Mouse (Mus musculus) kidney, embryonic 16.5 days (tissue): ENCODE results near the gene Klk15. TPM values are rescaled to one million over a fixed set of nuclear protein-coding genes. Genes with fewer than 3 reads are reported as not detected.
"Not testable (repeated sequence)": the region's sequence is repeated elsewhere in the genome, so short reads cannot be mapped to it uniquely, and the experiment has no call there.

ENCODE experiments used
- ATAC-seq: fragments of 200-750 bp; cut with Nextera tagmentation; 2 replicates; pipeline ENCODE4 v1.8.0; 2017; ENCODE audit warnings: moderate TSS enrichment; ENCODE audit not compliant: low FRiP score, low TSS enrichment
- H3K27ac ChIP-seq: fragments of 300-500 bp; sonication (generic); 2 replicates; pipeline ENCODE4 v1.5.1; 2014; ENCODE audit warnings: low read length
- H3K27me3 ChIP-seq: fragments of 300-500 bp; sonication (generic); 2 replicates; pipeline ENCODE4 v1.6.1; 2014; ENCODE audit warnings: low read length, control low read depth, mixed read lengths; ENCODE audit not compliant: insufficient read depth
- H3K36me3 ChIP-seq: fragments of 300-500 bp; sonication (generic); 2 replicates; pipeline ENCODE4 v1.6.1; 2014; ENCODE audit warnings: low read length, control low read depth, mixed read lengths; ENCODE audit not compliant: insufficient read depth
- H3K4me1 ChIP-seq: fragments of 300-500 bp; sonication (generic); 2 replicates; pipeline ENCODE4 v1.6.1; 2014; ENCODE audit warnings: low read length, control low read depth, mixed read lengths; ENCODE audit not compliant: insufficient read depth
- H3K4me2 ChIP-seq: fragments of 300-500 bp; sonication (generic); replicated peaks from 2 replicates; pipeline ENCODE4 v1.6.1; 2014; ENCODE audit warnings: low read depth, low read length
- H3K4me3 ChIP-seq: fragments of 300-500 bp; sonication (generic); 2 replicates; pipeline ENCODE4 v1.5.1; 2014; ENCODE audit warnings: mild to moderate bottlenecking, low read length
- H3K9ac ChIP-seq: fragments of 300-500 bp; sonication (generic); replicated peaks from 2 replicates; pipeline ENCODE4 v1.6.1; 2014; ENCODE audit warnings: low read length
- H3K9me3 ChIP-seq: fragments of 300-500 bp; sonication (generic); 2 replicates; pipeline ENCODE4 v1.6.1; 2016; ENCODE audit warnings: low read length, control low read depth
- WGBS: fragments of 180-500 bp; shearing (Covaris S2); extraction: QIAGEN DNeasy Blood & Tissue Kit; methylation state at CpG from one replicate; pipeline ENCODE4 v1.1.7; 2014; 5-methylcytosine and 5-hydroxymethylcytosine counted together
- polyA plus RNA-seq: library from polyadenylated mRNA; unstranded; fragments of >200 nt; fragmentation: Nextera tagmentation; extraction: Ambion mirVana; gene quantifications from 2 replicates; pipeline ENCODE4 v1.2.1, GENCODE M21; 2015

Klk15 gene
- polyA plus RNA-seq, 1 experiment from 2014 or later = not detected

DNA sequence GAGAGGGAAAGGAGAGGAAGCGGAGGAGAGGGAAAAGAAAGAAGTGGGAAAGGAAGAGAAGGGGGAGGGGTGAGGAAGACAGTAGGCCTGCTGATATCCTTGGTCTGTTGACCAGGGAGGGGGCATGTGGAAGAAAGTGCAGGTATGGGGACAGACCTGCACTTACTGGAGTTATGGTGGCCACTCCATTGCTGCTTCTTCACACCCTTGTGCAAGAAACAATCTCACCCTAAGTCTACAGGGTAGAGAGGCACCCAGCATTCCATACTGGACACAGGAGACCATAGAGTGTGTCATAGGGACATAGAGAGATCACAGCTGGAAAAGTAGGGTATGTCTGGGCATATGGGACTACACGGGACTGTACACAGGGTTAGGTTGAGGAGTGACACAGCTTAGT is 11.6 kb upstream of the Klk15 start:
- WGBS = 91% methylated on average over 2 of the region's 2 CpGs
- Histone ChIP-seq H3K9ac (no peak overlapping the region), H3K27me3 (no peaks in the 10 kb centered on the region), H3K4me3 (no peak overlapping the region), H3K36me3 (no peaks in the 10 kb centered on the region), H3K9me3 (no peaks in the 10 kb centered on the region), H3K4me2 (no peak overlapping the region), H3K4me1 (no peaks in the 10 kb centered on the region), H3K27ac (no peak overlapping the region)
- no peak for ATAC-seq

DNA sequence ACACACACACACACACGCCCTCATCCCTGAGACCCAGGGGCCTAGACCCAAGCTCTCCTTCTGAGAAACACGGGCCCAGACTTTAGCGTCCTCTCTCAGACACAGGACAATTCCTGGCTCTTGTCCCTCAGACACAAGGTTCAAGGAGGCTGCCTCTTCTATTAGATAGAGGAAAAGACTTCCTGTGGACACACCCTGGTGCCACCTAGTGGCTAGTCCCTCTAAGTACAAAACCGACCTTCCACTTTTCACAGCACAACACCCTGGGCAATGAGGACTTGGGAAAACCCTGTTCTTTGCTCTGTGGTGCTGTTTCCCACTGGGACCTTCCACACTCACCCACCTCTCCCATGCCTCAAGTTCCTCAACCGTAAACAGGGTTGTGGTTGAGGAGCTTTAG is 7.6 kb upstream of the Klk15 start:
- Histone ChIP-seq H3K4me1 (no peaks in the 10 kb centered on the region), H3K4me2 (no peak overlapping the region), H3K27ac (no peak overlapping the region), H3K9me3 (no peaks in the 10 kb centered on the region), H3K4me3 (no peak overlapping the region), H3K27me3 (no peaks in the 10 kb centered on the region), H3K36me3 (no peaks in the 10 kb centered on the region), H3K9ac (no peak overlapping the region)
- no peak for ATAC-seq
- 66% methylated on average over 5 of the region's 5 CpGs for WGBS

GRCm38 (mm10) chr7:43928521-43928920 is 5.0 kb upstream of the Klk15 start:
- Histone ChIP-seq H3K27ac (no peak overlapping the region), H3K36me3 (no peaks in the 10 kb centered on the region), H3K4me1 (no peaks in the 10 kb centered on the region), H3K9ac (no peak overlapping the region), H3K4me2 (no peak overlapping the region), H3K4me3 (no peak overlapping the region), H3K27me3 (no peaks in the 10 kb centered on the region), H3K9me3 (no peaks in the 10 kb centered on the region)
- 55% methylated on average over 4 of the region's 4 CpGs for WGBS
- no peak for ATAC-seq

GRCm38 (mm10) chr7:43932337-43932736 is 1.2 kb upstream of the Klk15 start:
- Histone ChIP-seq H3K27ac (no peak overlapping the region), H3K4me1 (no peaks in the 10 kb centered on the region), H3K27me3 (no peaks in the 10 kb centered on the region), H3K9ac (no peak overlapping the region), H3K4me3 (no peak overlapping the region), H3K9me3 (no peaks in the 10 kb centered on the region), H3K4me2 (no peak overlapping the region), H3K36me3 (no peaks in the 10 kb centered on the region)
- ATAC-seq = no peak
- 58% methylated on average over 4 of the region's 4 CpGs for WGBS

DNA sequence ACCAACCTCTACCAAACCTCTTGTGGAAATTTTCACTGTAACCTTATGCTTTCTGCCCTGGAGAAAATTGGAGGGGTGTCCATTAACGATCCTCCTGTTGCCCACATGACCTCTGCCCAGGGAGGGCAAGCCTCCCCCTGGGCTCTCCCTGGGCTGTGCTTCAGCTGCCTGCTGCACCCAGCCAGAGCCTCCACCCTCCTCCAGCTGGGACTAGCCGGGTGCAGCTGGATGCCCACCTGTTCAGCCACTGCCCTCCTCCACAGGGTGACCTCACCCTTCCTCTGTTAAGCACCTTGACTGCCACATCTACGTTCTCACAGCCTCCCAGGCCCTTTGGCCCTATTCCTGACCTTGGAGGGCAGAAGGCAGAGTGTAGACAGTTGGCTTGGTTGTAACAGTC is 1.2 kb downstream of the Klk15 start:
- Histone ChIP-seq H3K9me3 (no peaks in the 10 kb centered on the region), H3K27me3 (no peaks in the 10 kb centered on the region), H3K4me2 (no peak overlapping the region), H3K4me1 (no peaks in the 10 kb centered on the region), H3K27ac (no peak overlapping the region), H3K9ac (no peak overlapping the region), H3K4me3 (no peak overlapping the region), H3K36me3 (no peaks in the 10 kb centered on the region)
- peak; percentile 78 for ATAC-seq
- 17% methylated on average over 3 of the region's 3 CpGs for WGBS

- ATAC-seq = no peak
- no peaks in the 10 kb centered on the region for H3K9me3 ChIP-seq
- H3K9ac ChIP-seq = no peak overlapping the region
- H3K4me1 ChIP-seq = no peaks in the 10 kb centered on the region
- no peaks in the 10 kb centered on the region for H3K36me3 ChIP-seq
- no peak overlapping the region for H3K4me2 ChIP-seq
- H3K27me3 ChIP-seq = no peaks in the 10 kb centered on the region
- WGBS = 89% methylated on average over 14 of the region's 14 CpGs
- no peak overlapping the region for H3K4me3 ChIP-seq
- no peak overlapping the region for H3K27ac ChIP-seq
Measured at GRCm38 (mm10) chr7:43936551-43936950, 3.0 kb downstream of the Klk15 start.

DNA sequence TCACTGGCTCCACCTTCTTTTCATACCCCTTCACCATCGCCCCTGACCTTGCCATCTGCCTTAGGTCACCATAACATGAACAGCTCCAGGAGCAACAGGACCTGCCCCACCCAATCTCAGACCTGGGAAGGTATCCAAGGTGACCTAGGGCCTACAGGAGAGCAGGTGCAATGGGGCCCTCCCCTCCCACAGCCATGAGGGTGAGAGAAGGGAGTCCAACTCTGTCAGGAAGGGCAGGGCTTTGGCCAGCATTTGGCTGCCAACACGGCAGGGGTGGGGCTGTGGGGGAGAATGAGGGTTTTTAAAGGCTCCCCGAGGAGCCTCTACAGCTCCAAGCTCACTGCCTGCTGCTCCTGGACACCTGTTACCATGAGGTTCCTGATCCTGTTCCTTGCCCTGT is 8.8 kb downstream of the Klk15 start:
- not testable (repeated sequence) for H3K9me3 ChIP-seq, H3K36me3 ChIP-seq, H3K4me2 ChIP-seq, H3K4me1 ChIP-seq, H3K4me3 ChIP-seq, ATAC-seq, H3K27ac ChIP-seq, H3K9ac ChIP-seq, H3K27me3 ChIP-seq
- WGBS = 76% methylated on average over 3 of the region's 3 CpGs

DNA sequence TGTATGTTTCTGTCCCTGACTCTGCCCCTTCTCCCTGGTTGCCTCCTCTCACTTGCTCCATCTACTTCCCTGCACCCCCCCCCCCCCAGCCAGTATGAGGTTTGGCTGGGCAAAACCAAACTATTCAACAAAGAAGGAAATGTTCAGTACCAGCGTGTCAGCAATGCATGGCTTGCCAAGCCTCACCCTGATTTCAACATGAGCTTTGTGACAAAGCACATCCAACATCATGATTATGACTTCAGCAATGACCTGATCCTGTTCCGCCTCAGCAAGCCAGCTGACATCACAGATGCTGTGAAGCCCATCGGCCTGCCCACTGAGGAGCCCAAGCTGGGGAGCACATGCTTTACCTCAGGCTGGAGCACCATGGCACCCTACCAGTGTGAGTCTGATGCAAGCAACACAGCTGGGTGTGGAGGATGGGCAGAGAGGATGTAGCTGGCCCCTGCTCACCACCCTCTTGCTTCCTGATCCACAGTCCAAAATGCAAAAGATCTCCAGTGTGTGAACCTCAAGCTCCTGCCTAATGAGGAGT is 11.3 kb downstream of the Klk15 start:
- 78% methylated on average over 3 of the region's 3 CpGs for WGBS
- no peak overlapping the region for H3K4me2 ChIP-seq
- H3K36me3 ChIP-seq = no peaks in the 10 kb centered on the region
- no peaks in the 10 kb centered on the region for H3K4me1 ChIP-seq
- no peaks in the 10 kb centered on the region for H3K9me3 ChIP-seq
- no peak overlapping the region for H3K27ac ChIP-seq
- no peaks in the 10 kb centered on the region for H3K27me3 ChIP-seq
- H3K9ac ChIP-seq = no peak overlapping the region
- H3K4me3 ChIP-seq = no peak overlapping the region
- no peak for ATAC-seq

- Histone ChIP-seq H3K9ac (no peak within 1 kb of the TSS), H3K27ac (no peak within 1 kb of the TSS), H3K9me3 (no peaks in the 10 kb centered on the region), H3K36me3 (no peaks in the 10 kb centered on the region), H3K4me2 (no peak within 1 kb of the TSS), H3K4me1 (0 out of 2 replicates have a peak, but pooled peaks cover 3% of the 10 kb centered on the region), H3K27me3 (no peaks in the 10 kb centered on the region), H3K4me3 (no peak within 1 kb of the TSS)
- ATAC-seq = no peak
- WGBS = 61% methylated on average over 2 of the region's 2 CpGs
Measured at GRCm38 (mm10) chr7:43950364-43950763, 16.8 kb downstream of the Klk15 start, which contains the start of gene Klk1b8. Gene Klk1b8 (plus strand): TSS chr7:43950664.

DNA sequence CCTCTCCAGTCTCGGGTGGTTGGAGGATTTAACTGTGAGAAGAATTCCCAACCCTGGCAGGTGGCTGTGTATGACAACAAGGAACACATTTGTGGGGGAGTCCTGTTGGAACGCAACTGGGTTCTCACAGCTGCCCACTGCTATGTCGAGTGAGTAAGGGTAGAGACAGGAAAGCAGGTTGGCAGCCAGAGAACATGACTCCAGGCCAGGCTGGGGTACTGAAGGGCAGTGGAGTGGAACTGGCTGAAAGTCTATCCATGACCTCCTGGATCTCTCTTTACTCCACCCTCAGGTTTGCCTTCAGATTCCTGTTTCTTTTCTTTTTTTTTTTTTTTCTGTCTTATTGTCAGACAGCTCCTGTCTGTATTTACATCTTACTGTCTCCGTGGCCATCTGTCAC is 19.2 kb downstream of the Klk15 start:
- H3K4me3 ChIP-seq = no peak overlapping the region
- peak; percentile 87 for ATAC-seq
- H3K27me3 ChIP-seq = no peaks in the 10 kb centered on the region
- no peak overlapping the region for H3K9ac ChIP-seq
- H3K27ac ChIP-seq = no peak overlapping the region
- no peaks in the 10 kb centered on the region for H3K9me3 ChIP-seq
- H3K36me3 ChIP-seq = no peaks in the 10 kb centered on the region
- H3K4me1 ChIP-seq = 0 out of 2 replicates have a peak, but pooled peaks cover 3% of the 10 kb centered on the region
- H3K4me2 ChIP-seq = no peak overlapping the region
- WGBS = 33% methylated on average over 4 of the region's 4 CpGs
